Mouse (Mus musculus): ENCODE measurements around the gene Srcin1.

The Srcin1 gene

GRCm38 (mm10) chr11:97531381-97532260 is 44.4 kb downstream of the Srcin1 start:
- peak; percentile 75 to 87 for DNase-seq

DNA sequence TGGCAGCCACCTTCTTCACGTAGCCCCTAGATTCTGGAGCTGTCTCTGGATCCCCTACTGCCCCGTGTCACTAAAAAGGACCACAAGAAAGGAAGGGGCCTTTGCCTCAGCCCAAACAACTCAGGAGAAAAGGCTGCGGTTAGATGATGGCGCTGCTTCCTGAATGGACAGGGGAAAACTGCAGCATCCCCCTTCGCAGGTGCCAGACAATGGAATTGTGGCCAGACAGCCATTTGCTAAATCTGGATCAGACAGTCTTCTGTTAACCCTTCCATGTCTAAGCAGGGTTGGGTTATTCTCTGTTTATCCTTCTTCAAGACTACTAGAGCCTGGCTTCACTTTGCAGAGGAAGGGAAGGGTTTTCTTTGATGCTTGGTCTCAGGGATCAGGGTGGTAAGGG is 45.0 kb downstream of the Srcin1 start:
- DNase-seq, result no peak

GRCm38 (mm10) chr11:97530069-97530468 is 45.9 kb downstream of the Srcin1 start:
- DNase-seq, result no peak

- DNase-seq, result no peak
These were observed 47.6 kb downstream of the Srcin1 start for GRCm38 (mm10) chr11:97528282-97528808.

DNA sequence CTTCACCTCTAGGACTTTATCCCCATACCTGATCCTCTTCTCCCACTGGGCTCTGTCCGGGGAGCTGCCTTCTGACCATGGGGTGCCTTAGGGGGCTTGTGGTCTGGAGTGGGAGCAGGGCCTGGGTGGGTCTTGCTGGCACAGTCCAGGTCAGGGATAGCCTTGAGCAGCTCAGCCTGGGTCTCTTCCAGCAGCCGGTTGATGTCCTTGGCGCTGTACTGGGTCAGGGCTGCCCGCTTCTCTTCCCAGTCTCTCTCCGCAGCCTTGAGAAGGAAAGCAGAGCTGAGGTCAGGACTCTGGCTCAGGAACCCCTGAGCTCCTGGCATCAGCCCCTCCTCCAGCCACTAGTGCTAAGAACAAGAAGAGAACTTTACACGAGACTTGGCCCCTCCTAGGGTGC is 50.7 kb downstream of the Srcin1 start:
- no peak for DNase-seq

DNA sequence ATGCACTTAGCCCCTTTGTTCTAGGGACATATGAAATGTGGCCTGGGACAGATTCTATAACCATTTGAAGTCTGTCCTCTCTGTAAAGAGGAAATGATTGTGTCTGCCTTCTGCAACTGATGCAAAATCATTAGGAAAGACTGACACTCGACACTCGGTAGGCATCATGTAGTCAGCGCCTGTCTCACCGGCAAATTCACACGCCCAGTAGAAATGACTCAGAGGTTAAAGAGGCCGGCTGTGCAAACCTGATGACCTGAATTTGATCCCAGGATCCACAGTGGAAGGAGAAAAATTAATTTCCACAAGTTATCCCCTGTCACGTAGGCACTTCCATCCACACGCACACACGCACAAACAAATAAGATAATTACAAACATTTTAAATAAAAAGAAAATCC is 51.7 kb downstream of the Srcin1 start:
- no peak for DNase-seq

DNA sequence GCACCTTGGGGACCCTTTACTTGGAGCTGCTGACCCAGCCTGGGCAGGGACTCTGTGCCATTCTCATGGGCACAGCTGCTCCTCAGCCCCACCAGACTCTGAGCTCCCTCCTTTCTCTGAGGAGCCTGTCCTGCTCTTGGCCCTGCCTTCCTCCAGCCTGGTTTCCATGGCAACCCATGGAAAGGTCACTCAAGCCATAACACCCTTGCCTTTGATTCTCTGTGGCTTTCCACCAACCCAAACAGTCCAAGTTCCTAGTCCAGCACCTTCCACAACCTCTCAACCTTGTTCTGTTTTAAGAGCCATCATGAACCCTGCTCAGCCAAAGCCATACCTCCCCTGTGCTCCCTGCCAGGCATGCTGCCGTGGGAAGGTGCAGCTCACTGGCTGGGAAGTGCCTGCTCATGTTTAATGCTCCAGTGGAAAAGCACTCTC is 52.1 kb downstream of the Srcin1 start:
- no peak for DNase-seq

GRCm38 (mm10) chr11:97523107-97523506 is 52.9 kb downstream of the Srcin1 start:
- DNase-seq, result no peak

GRCm38 (mm10) chr11:97521741-97522474 is 54.1 kb downstream of the Srcin1 start:
- DNase-seq, result no peak

- DNase-seq, result no peak
These were observed 55.4 kb downstream of the Srcin1 start for GRCm38 (mm10) chr11:97520541-97520940.

- no peak for DNase-seq
These were observed 62.9 kb downstream of the Srcin1 start for GRCm38 (mm10) chr11:97513066-97513465.

GRCm38 (mm10) chr11:97512511-97512910 is 63.5 kb downstream of the Srcin1 start:
- no peak for DNase-seq

GRCm38 (mm10) chr11:97511661-97512369 is 64.2 kb downstream of the Srcin1 start:
- DNase-seq, result peak; percentile 49 to 57

GRCm38 (mm10) chr11:97510966-97511660 is 64.9 kb downstream of the Srcin1 start:
- peak; percentile 48 to 69 for DNase-seq

GRCm38 (mm10) chr11:97509715-97510485 is 66.1 kb downstream of the Srcin1 start:
- DNase-seq, result no peak

GRCm38 (mm10) chr11:97509058-97509457 is 66.9 kb downstream of the Srcin1 start:
- no peak for DNase-seq

- no peak for DNase-seq
These were observed 67.8 kb downstream of the Srcin1 start for GRCm38 (mm10) chr11:97508198-97508597.

DNA sequence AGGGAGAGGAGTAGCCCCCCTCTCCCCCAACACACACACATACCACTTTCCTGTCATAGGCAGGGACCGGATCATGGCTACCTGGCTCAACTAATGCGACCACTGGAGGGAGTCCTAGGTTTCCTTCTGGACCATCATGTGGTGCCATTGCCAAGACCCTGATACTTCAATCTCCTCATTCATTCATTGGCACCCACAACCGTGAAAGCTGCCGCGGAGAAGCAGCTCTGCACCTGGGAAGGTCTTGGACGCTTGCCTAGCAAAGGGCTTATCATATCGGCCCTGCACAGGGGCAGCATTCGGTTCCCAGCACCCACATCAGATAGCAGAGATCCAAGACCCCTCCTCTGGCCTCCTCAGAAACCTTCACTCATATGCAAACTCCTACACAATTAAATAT is 69.7 kb downstream of the Srcin1 start:
- DNase-seq, result no peak

- DNase-seq, result no peak
These were observed 70.2 kb downstream of the Srcin1 start for GRCm38 (mm10) chr11:97505784-97506183.

DNA sequence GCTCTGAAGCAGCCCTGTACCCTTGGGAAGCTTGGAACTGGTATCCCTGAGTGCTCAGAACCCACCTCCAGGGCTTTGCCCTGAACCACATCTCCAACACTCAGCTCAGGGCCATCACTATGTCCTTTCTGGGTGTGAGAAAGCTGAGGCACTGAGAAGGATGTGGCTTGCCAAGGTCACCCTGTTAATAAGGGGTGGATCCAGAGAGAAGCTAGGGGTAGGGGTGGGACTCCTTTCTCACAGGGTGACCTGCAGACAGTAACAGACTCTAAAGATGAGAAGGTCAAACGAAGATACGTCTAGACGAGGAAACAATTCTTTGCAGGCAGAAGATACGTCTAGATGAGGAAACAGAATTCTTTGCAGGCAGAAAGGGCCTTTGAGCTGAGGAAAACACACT is 73.1 kb downstream of the Srcin1 start:
- no peak for DNase-seq

DNA sequence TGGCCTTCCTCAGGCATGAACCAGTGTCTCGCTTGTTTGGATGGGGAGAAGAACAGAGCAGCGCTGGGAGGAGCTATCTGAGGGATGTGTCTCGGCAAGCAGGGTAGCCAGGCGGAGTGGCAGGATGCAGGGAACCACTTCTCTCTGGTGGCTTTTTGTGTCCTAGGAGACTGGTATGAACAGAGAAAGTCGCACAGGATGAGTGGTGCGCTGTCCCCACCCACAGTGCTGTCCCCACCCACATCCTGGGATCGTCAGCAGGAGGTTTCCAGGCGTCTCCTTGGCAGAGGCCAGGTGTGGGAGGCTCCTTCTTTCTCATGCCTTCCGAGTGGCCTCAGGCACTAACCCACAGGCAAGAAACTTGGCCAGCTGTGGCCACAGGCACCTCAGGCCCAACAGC is 73.6 kb downstream of the Srcin1 start:
- no peak for DNase-seq

All from spleen, adult 18-20 months (tissue).